Comparison of ENCODE assay signal across 8 mouse cellular contexts in genomic region chr12:70347202-70347841, GRCm38 (mm10). TPM values are rescaled to one million over a fixed set of nuclear protein-coding genes. Genes with fewer than 3 reads are reported as not detected.
A peak's percentile ranks its signal among the peaks of the same experiment; 100 is the strongest.
DNase-seq lines count a peak whose midpoint lies in the region; ATAC-seq and TF ChIP-seq lines count a peak whose summit lies in the region.

TSS of gene Trim9 (minus strand) at chr12:70347614.

- TF ChIP-seq CTCF in olfactory bulb, adult 2 months (IDR thresholded peaks at IDR 0.05; ENCODE audit: insufficient read depth, low read depth, low read length): no peak

- H3K4me3 ChIP-seq in ES-E14 (ENCODE audit: insufficient read depth in 1 of 2, low read depth in 1 of 2, low read length in 2 of 2, poor library complexity in 1 of 2, severe bottlenecking in 1 of 2): peak within 1 kb of the TSS; percentile 85 to 90
- peak within 1 kb of the TSS; percentile 65 for H3K4me3 ChIP-seq in forebrain, embryonic 16.5 days (replicated peaks; ENCODE audit: low read length)
- H3K4me3 ChIP-seq in olfactory bulb, adult 2 months (ENCODE audit: insufficient read depth, low read depth, low read length): peak within 1 kb of the TSS; percentile 91

- TF ChIP-seq POLR2A in olfactory bulb, adult 2 months (IDR thresholded peaks at IDR 0.05; ENCODE audit: insufficient read depth, low read depth, low read length): peak; percentile 85

- intact Hi-C loops in heart, postnatal 36 days (cut with DNase I): loop anchor here (10.0 kb wide), 1 partner anchor 567 kb away; no protein-coding TSS in a partner anchor

- no peak within 1 kb of the TSS for H3K27ac ChIP-seq in ES-E14 (ENCODE audit: insufficient read depth, low read depth, low read length, poor library complexity, severe bottlenecking)
- peak within 1 kb of the TSS; percentile 97 for H3K27ac ChIP-seq in forebrain, embryonic 16.5 days (ENCODE audit: low read length)
- H3K27ac ChIP-seq in olfactory bulb, adult 2 months (ENCODE audit: insufficient read depth, low read depth, low read length): peak within 1 kb of the TSS; percentile 99

- peaks cover 0 to 2% of the 10 kb centered on the region in 2 experiments; a peak in 1 of 4 replicates for H3K4me1 ChIP-seq in ES-E14 (ENCODE audit: control insufficient read depth in 2 of 2, insufficient read depth in 2 of 2, low read length in 2 of 2, poor library complexity in 1 of 2)
- H3K4me1 ChIP-seq in forebrain, embryonic 16.5 days (replicated peaks; ENCODE audit: control insufficient read depth, insufficient read depth, low read length): peaks cover 20% of the 10 kb centered on the region
- H3K4me1 ChIP-seq in olfactory bulb, adult 2 months (ENCODE audit: control insufficient read depth, insufficient read depth, low read length): peaks cover 2% of the 10 kb centered on the region; the same call in 1 of the 2 replicates

- ATAC-seq in forebrain, embryonic 16.5 days: peak; percentile 96

- no peaks in the 10 kb centered on the region for H3K9me3 ChIP-seq in ES-E14 (ENCODE audit: control insufficient read depth, insufficient read depth, low read depth, low read length)
- no peaks in the 10 kb centered on the region for H3K9me3 ChIP-seq in forebrain, embryonic 16.5 days (ENCODE audit: control insufficient read depth, low read length)

- no peaks in the 10 kb centered on the region for H3K27me3 ChIP-seq in forebrain, embryonic 16.5 days (replicated peaks; ENCODE audit: control insufficient read depth, insufficient read depth, low read length)

- peak within 1 kb of the TSS; percentile 78; the same call in 1 of the 2 replicates for H3K9ac ChIP-seq in ES-E14 (ENCODE audit: insufficient read depth, low read depth, low read length, poor library complexity, severe bottlenecking)
- peak within 1 kb of the TSS; percentile 77 for H3K9ac ChIP-seq in forebrain, embryonic 16.5 days (replicated peaks; ENCODE audit: low read depth, low read length)

- no peaks in the 10 kb centered on the region for H3K36me3 ChIP-seq in ES-E14 (ENCODE audit: control insufficient read depth, insufficient read depth, low read length, poor library complexity, severe bottlenecking)
- H3K36me3 ChIP-seq in forebrain, embryonic 16.5 days (ENCODE audit: control insufficient read depth, insufficient read depth): no peaks in the 10 kb centered on the region

- peak; percentile 90 for DNase-seq in ES-E14 (ENCODE audit: low read depth, low spot score)
- peak; percentile 99 to 100 for DNase-seq in cerebellum, adult 18-20 months
- DNase-seq in heart, postnatal 36 days: peak; percentile 80 to 85
- DNase-seq in layer of hippocampus, adult 18-20 months (ENCODE audit: low spot score in 2 of 2): peak; percentile 98 to 99
- peak; percentile 89 to 91 for DNase-seq in lung, adult 18-20 months
- DNase-seq in thymus, adult 18-20 months: peak; percentile 72 to 77

- peak within 1 kb of the TSS; percentile 97 for H3K4me2 ChIP-seq in forebrain, embryonic 16.5 days (ENCODE audit: low read length)

- in situ Hi-C loops in ES-E14 (cut with MboI; ENCODE audit: low sequenced_read_pairs in 2 of 2, unreplicated experiment in 2 of 2): no loop called here

- WGBS in forebrain, embryonic 16.5 days: 0% methylated on average over 49 of the region's 50 CpGs
- under 1% methylated on average over 49 of the region's 50 CpGs for WGBS in olfactory bulb, adult 2 months

TF ChIP-seq in ES-E14, 5 proteins besides CTCF, POLR2A, EP300 and RAD21:
- TF ChIP-seq CHD2 (IDR thresholded peaks at IDR 0.05; ENCODE audit: low read depth, low read length) (0 out of 2 replicates have a peak, but pooled peaks have one; percentile 35), ZNF384 (IDR thresholded peaks at IDR 0.05; ENCODE audit: low read depth, low read length) (no peak), HCFC1 (IDR thresholded peaks at IDR 0.05; ENCODE audit: borderline replicate concordance, insufficient read depth, low read length) (peak; percentile 39; the same call in 1 of the 2 replicates)

RNA-seq across cellular contexts. Expression of gene Trim9, which starts in this region (rescaled TPM):
- total RNA-seq in ES-E14 (2012; rRNA removed): 0.04 and 0.11 TPM in 2 replicates
- polyA plus RNA-seq in forebrain, embryonic 16.5 days (2015; fragmentation: Nextera tagmentation; extraction: Ambion mirVana): 51.7 and 60.8 TPM in 2 replicates
- under 1 TPM in 1 of 2 experiments, not detected in 1; 0.16 TPM for total RNA-seq in heart, postnatal 36 days (2021)
- 100 to 1,000 TPM; 306 to 313 TPM for total RNA-seq in layer of hippocampus, adult 18-20 months (2021)
- polyA plus RNA-seq in olfactory bulb, adult 2 months (2012; ENCODE audit: insufficient read depth, insufficient read length, low replicate concordance, missing spikeins): 121 and 158 TPM in 2 replicates

Comparison
In these comparisons a context has a peak if more than half of its experiments do, and no peak if none do; other contexts are left out.
1. RNA of gene Trim9 (total RNA-seq): 306 to 313 TPM in layer of hippocampus, adult 18-20 months; 0.16 TPM in heart, postnatal 36 days and 0.04 to 0.11 TPM in ES-E14; every median in the first group is over 100 times any median in the second.
2. Peak in DNase-seq, H3K4me3 ChIP-seq and H3K9ac ChIP-seq in ES-E14; RNA of the gene not detected or under 1 TPM.
3. Peak in DNase-seq in heart, postnatal 36 days; RNA of the gene not detected or under 1 TPM.
4. Peak in every context shown above with its lines, with median percentiles within 50 percentile points of each other: DNase-seq and H3K4me3 ChIP-seq.